Mouse (Mus musculus): ENCODE measurements around the gene Abr. TPM values are rescaled to one million over a fixed set of nuclear protein-coding genes. Genes with fewer than 3 reads are reported as not detected.

The Abr gene
- polyA plus RNA-seq, 1 experiment from 2014 or later = 41.4 TPM

DNA sequence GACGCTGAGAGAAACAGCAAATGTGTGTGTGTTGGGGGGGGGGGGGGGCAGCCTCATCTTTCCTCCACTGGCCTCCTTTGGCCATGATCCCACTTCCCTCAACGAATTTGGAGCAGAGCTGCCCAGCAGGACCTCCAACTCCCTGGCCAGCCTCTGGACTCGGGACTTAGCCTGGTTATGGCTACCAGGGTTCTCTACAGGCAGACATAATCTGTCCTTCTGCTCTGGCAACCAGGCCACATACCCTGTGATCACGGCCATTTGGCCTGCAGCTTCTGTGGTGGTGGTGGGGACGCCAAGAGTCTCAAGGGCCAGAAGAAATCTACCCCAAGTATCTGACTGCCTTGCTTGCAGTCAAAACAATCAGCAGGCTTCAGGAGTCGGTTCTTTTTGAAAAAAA lies 249.6 kb downstream of the Abr start:
- WGBS = 48% methylated on average over 5 of the region's 6 CpGs
- H3K36me3 ChIP-seq (ENCODE audit: control insufficient read depth, insufficient read depth, low read length) = no peaks in the 10 kb centered on the region
- H3K9me3 ChIP-seq (ENCODE audit: control insufficient read depth, low read length) = no peaks in the 10 kb centered on the region
- no peak overlapping the region for H3K9ac ChIP-seq (ENCODE audit: low read length)
- 0 out of 2 replicates have a peak, but pooled peaks cover 4% of the 10 kb centered on the region for H3K4me1 ChIP-seq (ENCODE audit: control insufficient read depth, insufficient read depth, low read length)
- no peak for DNase-seq (ENCODE audit: low spot score, missing footprints)
- H3K4me2 ChIP-seq = no peak overlapping the region
- no peak for ATAC-seq (ENCODE audit: low FRiP score)
- H3K4me3 ChIP-seq (ENCODE audit: low read depth, low read length) = no peak overlapping the region
- H3K27ac ChIP-seq (ENCODE audit: low read depth, low read length) = no peak overlapping the region
- no peaks in the 10 kb centered on the region for H3K27me3 ChIP-seq (ENCODE audit: control insufficient read depth, insufficient read depth, low read length)

DNA sequence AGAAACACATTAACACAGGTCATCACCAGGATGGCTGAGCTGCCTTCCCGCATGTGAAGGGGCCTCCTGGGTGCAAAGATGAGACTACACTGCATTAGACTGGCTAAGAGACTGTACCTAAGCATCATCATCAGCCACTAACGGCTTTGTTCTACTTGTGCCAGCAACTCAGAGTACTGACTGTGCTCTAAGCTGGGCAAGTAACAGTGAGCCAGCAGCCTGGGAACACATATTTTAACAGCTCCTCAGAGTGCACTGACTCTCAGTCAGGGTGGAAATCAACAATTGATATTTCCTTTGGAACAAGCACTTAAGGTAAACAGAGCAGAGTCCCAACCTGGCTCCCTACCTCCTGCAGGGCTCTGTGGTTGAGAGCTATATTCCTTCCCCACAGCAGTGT lies 250.0 kb downstream of the Abr start:
- Histone ChIP-seq H3K27me3 (ENCODE audit: control insufficient read depth, insufficient read depth, low read length) (no peaks in the 10 kb centered on the region), H3K27ac (ENCODE audit: low read depth, low read length) (no peak overlapping the region), H3K9ac (ENCODE audit: low read length) (no peak overlapping the region), H3K4me1 (ENCODE audit: control insufficient read depth, insufficient read depth, low read length) (0 out of 2 replicates have a peak, but pooled peaks cover 4% of the 10 kb centered on the region), H3K36me3 (ENCODE audit: control insufficient read depth, insufficient read depth, low read length) (no peaks in the 10 kb centered on the region), H3K9me3 (ENCODE audit: control insufficient read depth, low read length) (no peaks in the 10 kb centered on the region), H3K4me2 (no peak overlapping the region), H3K4me3 (ENCODE audit: low read depth, low read length) (no peak overlapping the region)
- 75% methylated on average over 2 of the region's 2 CpGs for WGBS
- DNase-seq (ENCODE audit: low spot score, missing footprints) (no peak), ATAC-seq (ENCODE audit: low FRiP score) (no peak)

DNA sequence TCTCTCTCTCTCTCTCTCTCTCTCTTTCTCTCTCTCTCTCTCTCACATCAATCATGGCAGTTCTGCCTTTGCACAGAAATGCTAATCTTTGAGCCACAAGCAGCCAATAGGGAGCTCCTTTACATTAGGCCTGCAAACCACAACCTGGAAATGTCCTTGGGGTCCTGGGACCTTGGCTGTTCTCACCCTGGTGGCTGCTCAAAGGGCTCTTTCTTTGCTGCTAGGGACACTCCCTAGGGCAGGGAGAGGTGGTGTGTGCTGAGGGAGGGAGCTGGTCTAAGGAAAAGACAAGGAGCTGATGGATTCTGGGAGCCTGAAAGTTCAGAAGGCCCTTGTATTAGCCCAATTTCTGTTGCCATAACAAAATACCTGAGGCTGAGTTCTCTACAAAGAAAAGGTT lies 251.6 kb downstream of the Abr start:
- Histone ChIP-seq H3K4me2 (no peak overlapping the region), H3K27me3 (ENCODE audit: control insufficient read depth, insufficient read depth, low read length) (no peaks in the 10 kb centered on the region), H3K9me3 (ENCODE audit: control insufficient read depth, low read length) (no peaks in the 10 kb centered on the region)

More for the DNA sequence above, 251.6 kb downstream of the Abr start:
- Histone ChIP-seq H3K27ac (ENCODE audit: low read depth, low read length) (no peak overlapping the region), H3K4me3 (ENCODE audit: low read depth, low read length) (no peak overlapping the region), H3K36me3 (ENCODE audit: control insufficient read depth, insufficient read depth, low read length) (no peaks in the 10 kb centered on the region), H3K4me1 (ENCODE audit: control insufficient read depth, insufficient read depth, low read length) (0 out of 2 replicates have a peak, but pooled peaks cover 4% of the 10 kb centered on the region), H3K9ac (ENCODE audit: low read length) (no peak overlapping the region)
- DNase-seq (ENCODE audit: low spot score, missing footprints) = no peak
- no peak for ATAC-seq (ENCODE audit: low FRiP score)

Other genes starting within 250 kb of the Abr start
- gene Nxn, start 223.2 kb downstream of the Abr start, polyA plus RNA-seq (2014; fragmentation: Nextera tagmentation; extraction: Ambion mirVana) = 43.8 and 51.3 TPM in 2 replicates
- 117 and 118 TPM in 2 replicates for gene Timm22, start 215.4 kb downstream of the Abr start, polyA plus RNA-seq (2014; fragmentation: Nextera tagmentation; extraction: Ambion mirVana)
- gene Bhlha9, start 50.2 kb upstream of the Abr start, polyA plus RNA-seq (2014; fragmentation: Nextera tagmentation; extraction: Ambion mirVana) = 0.14 TPM in 1 of 2 replicates, not detected in the other
- gene Trarg1, start 57.5 kb upstream of the Abr start, polyA plus RNA-seq (2014; fragmentation: Nextera tagmentation; extraction: Ambion mirVana) = 0.04 TPM in 1 of 2 replicates, not detected in the other
- 29.1 and 29.3 TPM in 2 replicates for gene Gosr1, start 141.3 kb upstream of the Abr start, polyA plus RNA-seq (2014; fragmentation: Nextera tagmentation; extraction: Ambion mirVana)
- 14.4 and 16.5 TPM in 2 replicates for gene Cpd, start 224.7 kb upstream of the Abr start, polyA plus RNA-seq (2014; fragmentation: Nextera tagmentation; extraction: Ambion mirVana)

All from midbrain, embryonic 11.5 days (tissue).